Mouse (Mus musculus): Measurements from ENCODE around the gene Fam172a.

Fam172a gene

DNA sequence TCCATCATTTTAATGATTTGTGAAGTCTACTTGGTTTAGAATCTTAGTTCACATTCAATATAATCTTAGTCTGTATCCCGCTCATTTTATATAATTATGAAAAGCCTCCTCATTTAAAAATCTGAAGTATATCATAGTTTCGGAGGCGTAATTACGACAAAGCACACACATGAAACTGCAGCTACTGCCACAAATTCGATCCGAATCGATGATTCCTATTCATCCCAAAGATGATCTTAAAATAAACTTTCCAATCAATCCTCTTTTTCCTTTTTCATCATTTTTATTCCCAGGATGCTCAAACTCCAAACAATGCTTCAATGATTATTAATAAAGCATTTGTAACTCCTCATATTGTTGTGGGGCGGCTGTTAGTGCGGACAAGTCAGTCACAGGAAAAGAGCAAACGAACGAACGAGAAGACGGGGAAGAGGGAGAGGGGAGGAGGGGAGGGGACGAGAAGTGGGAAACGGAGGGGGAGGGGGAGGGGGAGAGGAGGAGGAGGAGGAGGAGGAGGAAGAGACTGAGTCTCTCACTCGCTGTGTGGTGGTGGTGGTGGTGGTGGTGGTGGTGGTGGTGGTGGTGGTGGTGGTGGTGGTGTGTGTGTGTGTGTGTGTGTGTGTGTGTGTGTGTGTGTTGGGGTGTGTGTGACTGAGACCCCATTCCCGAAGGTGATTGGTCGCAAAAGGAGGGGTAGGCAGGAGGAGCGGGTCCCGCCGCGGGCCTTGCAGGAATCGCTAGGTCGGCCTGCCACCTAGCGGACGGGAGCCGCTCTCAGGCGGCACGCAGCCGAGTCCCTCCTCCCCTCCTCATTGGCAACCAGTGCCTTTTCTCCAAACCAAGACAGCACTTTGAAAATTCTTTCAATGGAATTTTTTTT lies 499.4 kb downstream of the Fam172a start:
- DNase-seq: peak; percentile 86 to 88

DNA sequence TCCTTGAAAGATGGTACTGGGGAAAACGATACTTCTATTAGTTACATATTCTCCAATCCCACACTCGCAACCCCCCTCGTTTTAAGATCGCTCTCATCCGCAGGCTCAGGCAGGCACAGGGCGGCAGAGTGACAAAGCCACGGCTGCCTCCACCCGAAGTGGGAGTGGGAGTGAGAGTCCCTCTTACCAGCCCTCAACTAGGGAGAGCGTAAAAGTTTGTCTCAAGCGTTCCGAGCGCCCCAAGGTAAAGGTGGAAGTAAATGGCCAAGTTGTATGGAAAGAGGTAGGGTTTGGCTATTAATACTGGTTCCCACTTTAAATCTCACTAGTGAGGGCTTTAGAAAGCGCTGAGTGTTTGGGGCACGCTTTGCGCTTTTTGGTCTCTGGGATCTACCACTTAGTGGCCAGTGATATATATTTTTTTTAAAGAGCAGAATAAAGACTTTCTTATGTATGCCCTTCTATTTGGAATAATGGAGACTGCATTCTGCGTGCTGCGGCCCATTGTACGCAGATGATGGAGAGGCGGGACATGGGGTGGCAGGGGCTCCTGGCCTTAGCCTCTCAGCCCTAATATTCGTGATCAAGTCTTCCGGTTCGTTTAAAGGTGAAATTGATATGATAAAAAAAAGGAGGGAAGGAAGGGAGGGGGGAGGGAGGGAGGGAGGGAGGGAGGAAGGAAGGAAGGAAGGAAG lies 500.2 kb downstream of the Fam172a start:
- DNase-seq: no peak

DNA sequence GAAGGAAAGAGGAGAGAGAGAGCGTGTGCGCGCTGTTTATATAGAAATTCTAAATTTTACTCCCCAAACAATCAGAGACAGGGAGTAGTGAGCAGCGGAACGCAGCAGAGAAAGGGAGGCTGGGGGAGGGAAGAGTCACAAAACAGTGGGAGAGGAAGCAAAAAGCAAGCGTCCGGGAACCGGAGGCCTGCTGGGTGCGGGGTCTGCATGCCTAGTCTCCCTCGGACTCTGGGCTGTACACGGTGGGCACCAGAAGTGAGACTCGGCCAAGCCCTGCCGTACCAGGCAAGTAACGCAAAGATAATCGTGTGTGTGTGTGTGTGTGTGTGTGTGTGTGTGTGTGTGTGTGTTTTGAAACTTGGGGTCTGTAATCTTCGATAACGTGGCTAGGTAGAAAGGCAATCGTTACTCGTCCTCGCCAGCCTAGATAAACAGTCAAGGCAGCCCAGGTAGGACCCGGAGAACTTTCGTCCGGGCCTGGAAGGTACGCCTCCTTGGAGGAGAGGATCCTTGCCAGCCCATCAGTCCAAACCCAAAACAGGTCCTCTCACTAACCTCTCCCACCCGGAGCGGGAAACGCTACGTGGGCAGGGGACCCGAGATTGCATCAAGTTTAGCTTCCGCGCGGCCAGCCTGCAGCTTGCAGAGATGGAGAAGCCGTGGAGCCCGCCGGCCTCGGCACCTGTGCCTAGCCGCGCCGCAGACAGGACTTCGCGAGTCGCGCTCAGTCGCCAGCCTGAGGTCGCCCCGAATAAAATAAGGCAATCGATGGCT lies 500.9 kb downstream of the Fam172a start:
- peak; percentile 29 to 50 for DNase-seq

DNA sequence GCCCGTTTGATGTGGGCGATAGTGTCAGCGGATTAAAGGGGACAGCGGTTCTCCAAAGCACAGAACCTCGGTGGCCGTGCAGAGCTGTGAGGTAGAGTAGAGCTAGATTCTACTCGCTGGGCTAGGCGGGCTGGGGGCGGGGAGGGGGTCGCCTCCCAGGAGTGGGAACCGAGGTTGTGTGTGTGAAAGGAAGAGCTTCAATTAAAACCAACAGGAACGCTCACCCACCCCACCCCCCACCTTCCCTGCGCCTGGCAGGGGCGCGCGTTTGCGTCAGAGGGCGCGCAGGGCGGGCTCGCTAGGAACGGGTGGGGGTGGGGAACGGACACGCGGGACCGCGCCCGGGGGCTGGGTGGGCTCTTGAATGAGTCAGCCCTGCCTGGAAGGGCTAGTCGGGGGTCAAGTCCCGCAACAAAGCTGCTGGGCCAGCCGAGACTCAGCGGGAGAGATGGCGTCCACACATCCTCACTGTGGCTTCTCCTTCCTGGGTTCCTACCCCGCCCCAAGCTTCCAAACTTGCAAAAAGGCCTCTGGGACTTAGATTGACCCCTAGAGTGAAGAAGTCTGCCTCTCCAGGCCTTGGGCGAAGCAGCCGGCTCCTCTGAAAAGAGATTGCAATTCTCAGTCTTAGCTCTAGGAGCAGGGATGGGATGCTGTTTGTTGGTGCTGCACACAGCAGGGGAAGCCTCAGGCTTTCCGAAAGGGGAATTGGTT lies 501.7 kb downstream of the Fam172a start:
- peak in 1 of 2 experiments; percentile 21 for DNase-seq

- no peak for DNase-seq
Measured at GRCm38 (mm10) chr13:78205426-78205825, 503.6 kb downstream of the Fam172a start.

DNA sequence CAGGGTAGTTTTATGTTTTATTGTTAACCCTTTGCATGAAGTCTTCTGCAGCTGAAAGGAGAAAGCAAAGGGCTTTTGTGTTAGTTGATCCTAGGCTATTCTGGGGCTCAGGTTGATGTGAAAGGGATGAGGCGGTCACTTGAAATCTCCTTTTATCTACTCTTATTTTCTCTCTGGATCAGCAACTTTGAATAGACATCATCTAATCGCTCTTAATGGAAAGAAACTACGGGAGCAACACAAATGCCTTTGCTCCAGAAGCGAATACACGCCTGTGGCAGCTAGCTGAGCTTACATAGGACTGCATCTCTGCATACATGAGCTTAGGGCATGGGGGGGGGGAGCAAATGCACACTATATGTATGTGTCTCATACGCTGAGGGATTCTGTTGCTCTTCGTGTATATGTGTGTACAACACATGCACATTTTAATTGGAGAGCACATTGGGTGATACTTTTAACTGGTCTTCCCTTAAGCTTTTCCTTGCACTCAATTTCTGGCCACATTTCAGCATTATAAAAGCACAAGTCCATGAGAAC lies 505.1 kb downstream of the Fam172a start:
- no peak for DNase-seq

GRCm38 (mm10) chr13:78207796-78208645 lies 506.2 kb downstream of the Fam172a start:
- no peak for DNase-seq

- DNase-seq: no peak
Measured at GRCm38 (mm10) chr13:78208689-78209410, 507.0 kb downstream of the Fam172a start.

DNA sequence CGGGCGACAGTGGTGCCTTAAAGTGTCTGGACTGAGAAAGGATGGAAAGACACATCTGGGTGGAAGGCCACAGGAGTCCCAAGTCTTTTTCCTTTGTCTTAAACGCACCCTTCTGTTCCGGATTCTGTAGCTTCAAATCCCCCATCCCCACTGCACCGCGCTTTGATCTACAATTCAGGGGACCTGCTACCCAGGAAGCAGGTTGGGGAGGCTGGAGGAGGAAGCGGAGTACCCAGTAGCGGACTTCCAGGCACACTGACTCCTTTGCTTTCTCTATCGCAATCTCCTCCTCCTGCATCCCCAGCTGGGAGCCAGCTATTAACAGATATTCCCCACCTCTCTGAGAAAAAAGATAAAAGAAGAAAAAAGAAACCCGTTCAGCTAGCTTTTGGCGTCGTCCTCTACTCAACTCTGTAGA lies 507.8 kb downstream of the Fam172a start:
- no peak for DNase-seq

- DNase-seq: no peak
Measured at GRCm38 (mm10) chr13:78210029-78210747, 508.4 kb downstream of the Fam172a start.

DNA sequence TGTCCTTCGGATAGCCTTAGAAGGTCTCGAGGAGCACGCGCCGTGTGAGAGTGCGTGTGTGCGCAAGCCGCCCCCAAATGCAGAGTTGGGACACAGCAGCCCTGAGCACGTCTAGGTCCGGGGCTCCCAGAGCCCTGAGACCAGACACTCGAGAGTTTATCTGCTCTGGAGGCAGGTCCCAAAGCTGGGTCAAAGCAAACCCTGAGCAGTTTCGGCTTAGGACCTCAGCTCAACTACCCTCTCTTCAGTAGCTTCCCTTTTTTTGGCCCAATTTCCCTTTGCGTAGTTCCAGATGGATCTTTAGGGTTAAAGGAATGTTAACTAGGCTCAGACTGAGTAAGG lies 508.9 kb downstream of the Fam172a start:
- DNase-seq: no peak

GRCm38 (mm10) chr13:78211231-78212010 lies 509.6 kb downstream of the Fam172a start:
- DNase-seq: no peak

GRCm38 (mm10) chr13:78212111-78212510 lies 510.3 kb downstream of the Fam172a start:
- DNase-seq: no peak

GRCm38 (mm10) chr13:78213155-78213554 lies 511.3 kb downstream of the Fam172a start:
- no peak for DNase-seq

DNA sequence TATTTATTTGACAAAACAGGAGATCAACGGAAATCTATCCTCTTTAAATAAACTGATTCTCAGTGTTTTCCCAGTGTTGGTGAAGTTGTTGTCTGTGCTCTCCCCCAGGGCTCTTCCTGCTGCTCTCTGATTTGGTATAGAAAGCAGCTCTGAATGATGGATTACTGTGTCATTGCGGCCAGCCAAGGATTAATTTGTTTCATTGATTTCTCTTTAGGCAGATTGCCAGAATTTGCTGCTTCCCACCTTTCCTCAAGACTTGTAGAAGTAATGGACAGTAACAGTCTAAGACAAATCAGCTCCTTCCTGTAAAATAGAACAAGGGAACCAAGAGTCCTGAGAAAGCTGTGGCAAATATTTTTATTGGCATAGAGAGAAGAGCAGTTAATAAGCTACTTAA lies 513.4 kb downstream of the Fam172a start:
- DNase-seq: no peak
